Mouse (Mus musculus): ENCODE results near the gene Cckbr. TPM values are rescaled to one million over a fixed set of nuclear protein-coding genes. Genes with fewer than 3 reads are reported as not detected.
"Not testable (repeated sequence)": the region's sequence is repeated elsewhere in the genome, so short reads cannot be mapped to it uniquely, and the experiment has no call there.

The Cckbr gene
- polyA plus RNA-seq, 1 experiment: not detected

DNA sequence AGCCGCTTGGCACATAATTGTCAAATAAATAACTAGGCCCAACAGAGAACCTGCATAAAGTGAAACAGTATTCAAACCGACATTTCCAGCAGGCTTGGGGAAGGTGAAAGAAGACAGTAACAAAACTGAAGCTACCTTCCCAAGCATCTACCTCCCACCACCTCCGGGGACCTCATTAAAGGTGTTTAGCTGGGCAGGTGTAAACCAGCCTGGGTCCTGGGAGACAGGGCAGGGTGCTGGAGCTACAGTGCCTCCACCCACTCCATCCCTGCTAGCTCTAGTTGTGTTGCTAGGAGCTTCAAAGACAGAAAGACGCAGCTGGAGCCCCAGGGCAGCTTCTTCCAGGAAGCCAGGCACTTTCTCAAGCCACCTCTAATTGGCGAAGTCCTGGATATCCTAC, 21.3 kb upstream of the Cckbr start, which contains the start of gene Cnga4:
Cnga4 (plus strand) TSS at position 301 of the 400 bp plus-strand sequence.
- TF ChIP-seq POLR2A (IDR thresholded peaks at IDR 0.05; ENCODE audit: borderline replicate concordance, extremely low read depth, low read depth, low read length) (no peak), CTCF (IDR thresholded peaks at IDR 0.05; ENCODE audit: insufficient read depth, low read length) (no peak)
- Histone ChIP-seq H3K4me3 (replicated peaks; ENCODE audit: extremely low read depth, low read depth, low read length) (no peak within 1 kb of the TSS), H3K4me1 (ENCODE audit: control insufficient read depth, insufficient read depth, low read length) (peaks cover 2% of the 10 kb centered on the region; the same call in 1 of the 2 replicates)
- WGBS: 66% methylated on average over 5 of the region's 5 CpGs
- no peak for DNase-seq

DNA sequence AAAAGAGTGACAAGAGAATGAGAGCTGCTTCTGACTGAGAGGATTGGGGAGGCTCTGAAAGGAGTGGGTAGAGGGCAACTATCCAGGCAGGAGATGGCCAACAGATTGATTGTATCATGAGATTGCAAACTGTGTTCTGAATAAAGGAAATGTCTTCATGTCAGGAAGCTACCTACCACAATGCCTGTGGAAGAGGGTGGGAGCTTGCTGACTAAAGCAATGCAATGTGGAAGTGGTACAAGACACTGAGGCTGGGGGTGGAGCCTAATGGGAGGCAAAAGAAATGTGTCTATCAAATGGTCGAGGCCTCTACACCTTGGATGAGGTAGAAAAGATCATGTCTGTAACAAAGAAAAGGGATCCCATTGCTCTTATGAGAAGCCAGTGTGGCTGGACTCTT, 19.2 kb upstream of the Cckbr start:
- no peak for TF ChIP-seq POLR2A (IDR thresholded peaks at IDR 0.05; ENCODE audit: borderline replicate concordance, extremely low read depth, low read depth, low read length)
- TF ChIP-seq CTCF (IDR thresholded peaks at IDR 0.05; ENCODE audit: insufficient read depth, low read length): no peak
- WGBS: 67% methylated on average over 1 of the region's 1 CpGs
- no peak for DNase-seq
- H3K4me1 ChIP-seq (ENCODE audit: control insufficient read depth, insufficient read depth, low read length): no peaks in the 10 kb centered on the region
- no peak overlapping the region for H3K4me3 ChIP-seq (replicated peaks; ENCODE audit: extremely low read depth, low read depth, low read length)

DNA sequence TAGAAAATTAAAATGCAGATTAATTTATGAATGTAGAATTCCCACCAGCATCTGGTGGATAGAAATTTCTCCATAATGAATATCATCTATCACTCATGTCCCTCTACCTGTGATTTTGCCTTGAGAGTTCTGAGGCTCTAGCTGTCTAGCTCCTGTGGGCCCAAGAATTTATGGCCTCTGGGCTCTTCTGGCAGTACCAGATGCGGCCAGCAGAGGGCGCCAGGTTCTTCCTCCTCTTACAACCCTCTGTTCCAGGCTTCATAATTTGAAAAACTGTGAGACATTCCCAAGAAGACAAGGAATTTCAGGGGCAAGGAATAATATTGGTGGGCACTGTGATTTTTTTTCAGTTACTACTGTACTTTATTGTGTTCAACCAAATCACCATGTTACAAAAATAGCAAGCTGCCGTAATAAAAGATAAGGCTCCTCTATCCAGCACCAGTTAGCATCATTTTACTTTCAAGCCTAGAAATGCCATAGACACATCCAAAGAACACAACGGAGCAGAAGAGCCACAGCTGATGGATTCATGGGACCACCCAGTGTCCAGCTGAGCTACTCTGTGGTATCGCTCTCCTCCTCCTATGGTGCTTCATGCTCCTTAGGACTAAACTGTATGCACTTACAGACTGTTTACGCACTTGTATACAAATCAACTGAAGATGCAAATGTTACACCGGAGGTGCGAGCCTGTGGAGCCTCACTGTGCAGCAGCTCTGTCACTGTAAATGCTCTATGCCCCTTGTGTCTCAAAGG, 13.5 kb upstream of the Cckbr start:
- 50% methylated on average over 8 of the region's 8 CpGs for WGBS
- peak; percentile 82 for TF ChIP-seq CTCF (IDR thresholded peaks at IDR 0.05; ENCODE audit: insufficient read depth, low read length)
- peak; percentile 77 for DNase-seq

DNA sequence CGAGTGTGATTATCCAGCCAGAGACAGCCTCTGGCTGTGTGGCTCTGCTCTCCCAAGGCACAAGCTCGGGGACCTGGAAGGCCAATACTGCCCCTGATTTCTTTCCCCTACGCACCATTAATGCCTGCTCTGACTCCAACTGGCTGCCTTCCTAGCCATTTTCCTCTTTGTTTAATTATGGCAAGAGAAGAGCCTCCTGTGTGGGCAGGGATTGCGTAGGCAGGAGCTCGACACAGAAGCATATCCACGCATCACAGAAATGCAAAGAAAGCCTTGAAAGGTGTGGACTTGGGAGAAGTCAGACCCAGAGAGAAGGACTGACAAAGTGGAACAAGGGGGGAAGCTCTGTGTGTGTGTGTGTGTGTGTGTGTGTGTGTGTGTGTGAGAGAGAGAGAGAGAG, 11.1 kb upstream of the Cckbr start:
- DNase-seq: no peak
- TF ChIP-seq POLR2A (IDR thresholded peaks at IDR 0.05; ENCODE audit: borderline replicate concordance, extremely low read depth, low read depth, low read length) (no peak), CTCF (IDR thresholded peaks at IDR 0.05; ENCODE audit: insufficient read depth, low read length) (no peak)
- Histone ChIP-seq H3K4me1 (ENCODE audit: control insufficient read depth, insufficient read depth, low read length) (no peaks in the 10 kb centered on the region), H3K4me3 (replicated peaks; ENCODE audit: extremely low read depth, low read depth, low read length) (no peak overlapping the region)
- WGBS: 54% methylated on average over 6 of the region's 6 CpGs

More for the DNA sequence above, 13.5 kb upstream of the Cckbr start:
- H3K4me1 ChIP-seq (ENCODE audit: control insufficient read depth, insufficient read depth, low read length); H3K4me3 ChIP-seq (replicated peaks; ENCODE audit: extremely low read depth, low read depth, low read length): not testable (repeated sequence)

DNA sequence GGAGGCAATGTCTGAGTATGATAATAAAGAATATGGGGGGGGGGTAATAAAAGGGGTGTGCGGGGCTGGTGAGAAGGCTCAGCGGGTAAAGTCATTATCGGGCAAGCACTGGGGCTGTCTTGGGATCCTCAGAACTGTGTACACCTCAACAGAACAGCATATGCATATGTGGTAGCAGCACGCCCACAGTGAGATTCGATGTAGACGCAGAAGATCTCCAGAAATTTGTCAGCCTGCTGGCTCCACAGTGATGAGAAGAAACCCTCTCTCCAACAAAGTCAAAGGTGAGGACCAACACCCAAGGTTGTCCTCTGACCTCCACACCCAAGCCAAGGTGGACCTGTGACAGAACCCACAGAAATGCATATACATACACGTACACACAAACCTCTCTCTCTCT, 9.0 kb upstream of the Cckbr start:
- 93% methylated on average over 7 of the region's 7 CpGs for whole genome bisulfite sequencing
- no peak for TF ChIP-seq POLR2A (IDR thresholded peaks at IDR 0.05; ENCODE audit: borderline replicate concordance, extremely low read depth, low read depth, low read length)
- no peak for TF ChIP-seq CTCF (IDR thresholded peaks at IDR 0.05; ENCODE audit: insufficient read depth, low read length)
- Histone ChIP-seq H3K4me3 (replicated peaks; ENCODE audit: extremely low read depth, low read depth, low read length) (no peak overlapping the region), H3K4me1 (ENCODE audit: control insufficient read depth, insufficient read depth, low read length) (no peaks in the 10 kb centered on the region)
- no peak for DNase-seq

DNA sequence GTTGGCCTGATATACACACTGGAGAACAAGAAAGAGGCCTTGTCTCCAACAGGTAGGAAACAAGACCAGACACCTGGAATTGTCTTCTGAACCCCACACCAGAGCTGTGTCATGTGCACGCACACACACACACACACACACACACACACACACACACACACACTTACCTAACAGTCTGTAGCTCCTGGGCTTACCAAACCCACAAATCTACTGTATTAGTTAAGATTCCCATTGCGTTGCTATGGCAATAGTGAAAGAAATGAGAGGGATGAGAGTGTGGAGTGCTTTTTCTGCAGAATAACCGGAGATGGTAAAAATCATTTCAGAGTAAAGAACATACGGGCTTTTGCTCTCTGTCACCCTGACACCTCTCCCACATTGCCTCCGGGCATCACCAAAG, 7.4 kb upstream of the Cckbr start:
- no peak for TF ChIP-seq POLR2A (IDR thresholded peaks at IDR 0.05; ENCODE audit: borderline replicate concordance, extremely low read depth, low read depth, low read length)
- TF ChIP-seq CTCF (IDR thresholded peaks at IDR 0.05; ENCODE audit: insufficient read depth, low read length): no peak
- no peaks in the 10 kb centered on the region for H3K4me1 ChIP-seq (ENCODE audit: control insufficient read depth, insufficient read depth, low read length)
- 79% methylated on average over 5 of the region's 5 CpGs for WGBS
- H3K4me3 ChIP-seq (replicated peaks; ENCODE audit: extremely low read depth, low read depth, low read length): no peak overlapping the region
- no peak for DNase-seq

DNA sequence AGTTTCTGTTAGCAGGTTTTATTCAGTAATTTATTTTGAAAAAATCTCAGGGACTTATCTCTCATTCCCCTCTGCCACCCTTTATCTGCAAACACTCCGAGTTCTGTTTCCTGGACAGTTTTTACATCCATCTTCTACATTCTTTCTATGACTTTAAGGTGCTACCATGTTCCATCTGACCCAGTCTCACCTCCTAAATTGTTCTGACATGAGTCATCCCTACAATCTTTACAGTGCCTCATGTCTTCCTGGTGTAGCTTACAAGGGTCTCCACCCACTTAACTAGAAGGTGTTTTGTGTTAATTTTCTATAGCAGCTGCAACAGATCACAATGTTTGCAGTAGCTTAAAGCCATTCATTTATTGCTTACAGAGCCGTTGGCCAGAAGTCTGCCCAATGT, 4.6 kb upstream of the Cckbr start:
- 28% methylated on average over 2 of the region's 2 CpGs for WGBS
- no peak for DNase-seq

DNA sequence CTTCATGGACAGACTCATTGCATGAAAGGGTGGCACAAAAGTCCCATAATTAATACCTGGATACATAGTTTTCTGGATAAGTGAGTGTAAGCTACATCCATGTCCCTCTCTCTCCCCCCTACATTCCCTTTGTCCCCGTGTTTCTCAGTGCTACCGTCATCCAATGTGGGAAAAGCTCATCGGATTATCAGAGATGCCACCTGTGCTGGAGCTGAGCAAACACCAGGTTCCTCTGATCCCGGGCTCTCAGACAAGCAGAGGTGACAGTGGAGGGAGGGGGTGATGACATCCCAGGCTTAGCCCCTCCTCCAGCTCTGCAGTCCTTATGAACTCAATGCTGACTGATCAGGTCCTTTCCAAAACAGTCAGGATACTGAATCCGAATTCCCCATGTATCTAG, 1.2 kb upstream of the Cckbr start:
- WGBS: 10% methylated on average over 5 of the region's 5 CpGs
- no peak overlapping the region for H3K4me3 ChIP-seq (replicated peaks; ENCODE audit: extremely low read depth, low read depth, low read length)

More for the DNA sequence above, 4.6 kb upstream of the Cckbr start:
- Histone ChIP-seq H3K4me3 (replicated peaks; ENCODE audit: extremely low read depth, low read depth, low read length) (no peak overlapping the region), H3K4me1 (ENCODE audit: control insufficient read depth, insufficient read depth, low read length) (no peaks in the 10 kb centered on the region)
- TF ChIP-seq POLR2A (IDR thresholded peaks at IDR 0.05; ENCODE audit: borderline replicate concordance, extremely low read depth, low read depth, low read length): no peak
- no peak for TF ChIP-seq CTCF (IDR thresholded peaks at IDR 0.05; ENCODE audit: insufficient read depth, low read length)

DNA sequence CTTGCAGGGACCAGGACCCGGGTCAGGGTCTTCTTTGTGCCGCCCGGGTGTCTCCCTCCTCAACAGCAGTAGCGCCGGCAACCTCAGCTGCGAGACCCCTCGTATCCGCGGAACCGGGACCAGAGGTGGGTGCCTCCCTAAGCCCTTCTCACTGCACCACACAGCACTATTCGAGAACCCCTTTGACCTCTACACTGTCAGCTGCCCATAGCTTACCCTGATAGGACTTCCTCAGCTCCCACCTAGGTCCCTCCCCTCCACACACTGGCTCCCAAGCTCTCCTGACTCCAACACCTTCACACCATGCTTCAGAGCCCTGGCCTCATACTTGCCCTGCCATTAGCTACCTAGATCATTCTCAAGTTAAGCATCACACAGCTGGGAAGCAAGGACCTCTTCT, 520 bp downstream of the Cckbr start:
- 2% methylated on average over 11 of the region's 11 CpGs for WGBS
- DNase-seq: no peak
- H3K4me1 ChIP-seq (ENCODE audit: control insufficient read depth, insufficient read depth, low read length): no peaks in the 10 kb centered on the region
- TF ChIP-seq CTCF (IDR thresholded peaks at IDR 0.05; ENCODE audit: insufficient read depth, low read length) (no peak), POLR2A (IDR thresholded peaks at IDR 0.05; ENCODE audit: borderline replicate concordance, extremely low read depth, low read depth, low read length) (no peak)
- no peak overlapping the region for H3K4me3 ChIP-seq (replicated peaks; ENCODE audit: extremely low read depth, low read depth, low read length)

More for the DNA sequence above, 1.2 kb upstream of the Cckbr start:
- no peaks in the 10 kb centered on the region for H3K4me1 ChIP-seq (ENCODE audit: control insufficient read depth, insufficient read depth, low read length)
- TF ChIP-seq CTCF (IDR thresholded peaks at IDR 0.05; ENCODE audit: insufficient read depth, low read length): no peak
- no peak for DNase-seq

DNA sequence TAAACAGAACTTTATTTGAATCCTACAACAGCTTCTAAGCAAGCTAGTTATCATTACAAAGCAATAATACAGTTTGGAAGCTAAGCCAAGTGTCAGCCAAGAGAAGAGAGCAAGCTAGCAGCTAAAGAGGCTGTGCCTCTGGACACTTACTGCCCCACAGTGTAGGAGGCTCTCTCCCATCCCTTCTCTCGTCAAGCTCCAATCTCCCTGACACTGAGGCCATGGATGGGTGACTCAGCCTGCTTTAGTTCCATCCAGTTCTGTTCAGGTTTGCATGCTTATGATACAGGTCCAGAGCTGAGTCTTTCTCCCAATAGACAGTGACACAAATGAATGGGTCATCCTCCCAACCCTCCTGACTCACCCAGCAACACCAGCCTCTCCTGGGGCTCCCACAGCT, 6.5 kb downstream of the Cckbr start:
- no peak for DNase-seq
- H3K4me3 ChIP-seq (replicated peaks; ENCODE audit: extremely low read depth, low read depth, low read length): no peak overlapping the region
- WGBS: 50% methylated on average over 1 of the region's 1 CpGs
- no peaks in the 10 kb centered on the region for H3K4me1 ChIP-seq (ENCODE audit: control insufficient read depth, insufficient read depth, low read length)
- TF ChIP-seq CTCF (IDR thresholded peaks at IDR 0.05; ENCODE audit: insufficient read depth, low read length) (no peak), POLR2A (IDR thresholded peaks at IDR 0.05; ENCODE audit: borderline replicate concordance, extremely low read depth, low read depth, low read length) (no peak)

Measured in lung, adult 2 months (tissue).